Mouse (Mus musculus): ENCODE results near the gene App. TPM values are rescaled to one million over a fixed set of nuclear protein-coding genes. Genes with fewer than 3 reads are reported as not detected.

Gene App
- total RNA-seq, 2 experiments from 2014 or later = 241 to 243 TPM

- DNase-seq = no peak
These were observed 22.7 kb downstream of the App start for GRCm38 (mm10) chr16:85150902-85151301.

- DNase-seq = no peak
These were observed 24.1 kb downstream of the App start for GRCm38 (mm10) chr16:85149509-85149871.

- DNase-seq = peak; percentile 68
These were observed 24.7 kb downstream of the App start for GRCm38 (mm10) chr16:85148615-85149508.

GRCm38 (mm10) chr16:85147440-85147839 is 26.1 kb downstream of the App start:
- DNase-seq = no peak

GRCm38 (mm10) chr16:85145771-85146178 is 27.8 kb downstream of the App start:
- DNase-seq = no peak

- no peak for DNase-seq
These were observed 28.2 kb downstream of the App start for GRCm38 (mm10) chr16:85145369-85145768.

GRCm38 (mm10) chr16:85144401-85144800 is 29.2 kb downstream of the App start:
- no peak for DNase-seq

- DNase-seq = no peak
These were observed 29.7 kb downstream of the App start for GRCm38 (mm10) chr16:85143863-85144262.

- DNase-seq = no peak
These were observed 30.4 kb downstream of the App start for GRCm38 (mm10) chr16:85143188-85143587.

- DNase-seq = no peak
These were observed 32.2 kb downstream of the App start for GRCm38 (mm10) chr16:85141404-85141803.

- DNase-seq = peak; percentile 1
These were observed 34.4 kb downstream of the App start for GRCm38 (mm10) chr16:85139178-85139604.

- peak; percentile 31 for DNase-seq
These were observed 36.2 kb downstream of the App start for GRCm38 (mm10) chr16:85137348-85137747.

- no peak for DNase-seq
These were observed 37.5 kb downstream of the App start for GRCm38 (mm10) chr16:85136046-85136445.

GRCm38 (mm10) chr16:85133468-85133881 is 40.1 kb downstream of the App start:
- DNase-seq = peak; percentile 75

GRCm38 (mm10) chr16:85133057-85133456 is 40.5 kb downstream of the App start:
- no peak for DNase-seq

- DNase-seq = peak; percentile 1
These were observed 41.4 kb downstream of the App start for GRCm38 (mm10) chr16:85132182-85132581.

- DNase-seq = peak; percentile 2
These were observed 42.6 kb downstream of the App start for GRCm38 (mm10) chr16:85130861-85131556.

GRCm38 (mm10) chr16:85128693-85129657 is 44.6 kb downstream of the App start:
- no peak for DNase-seq

GRCm38 (mm10) chr16:85128347-85128664 is 45.3 kb downstream of the App start:
- DNase-seq = no peak

GRCm38 (mm10) chr16:85127661-85128346 is 45.8 kb downstream of the App start:
- DNase-seq = no peak

GRCm38 (mm10) chr16:85124649-85125048 is 48.9 kb downstream of the App start:
- DNase-seq = no peak

GRCm38 (mm10) chr16:85121983-85122382 is 51.6 kb downstream of the App start:
- no peak for DNase-seq

Data from heart, postnatal 4 days (tissue).